Mouse (Mus musculus) left cerebral cortex, postnatal 14 days (tissue): ENCODE data around the gene Enah. TPM values are rescaled to one million over a fixed set of nuclear protein-coding genes. Genes with fewer than 3 reads are reported as not detected.

ENCODE experiments used
- DNase-seq, 2 experiments: peaks; one replicate each; pipeline ENCODE4 v3.0.0; 2021 to 2022; ENCODE audit warnings: low spot score in 2 of 2, mixed read lengths in 1 of 2
- intact Hi-C: fragments of 180-260 bp; cut with DNase I; formaldehyde crosslinking; loops from one replicate; pipeline ENCODE4 v1.15.1; 2025
- total RNA-seq, 2 experiments: library from RNA; stranded (reverse); gene quantifications; 2 replicates each; pipeline ENCODE4 v1.2.3; 2021

Enah gene
- total RNA-seq, 2 experiments from 2014 or later: 137 to 151 TPM

DNA sequence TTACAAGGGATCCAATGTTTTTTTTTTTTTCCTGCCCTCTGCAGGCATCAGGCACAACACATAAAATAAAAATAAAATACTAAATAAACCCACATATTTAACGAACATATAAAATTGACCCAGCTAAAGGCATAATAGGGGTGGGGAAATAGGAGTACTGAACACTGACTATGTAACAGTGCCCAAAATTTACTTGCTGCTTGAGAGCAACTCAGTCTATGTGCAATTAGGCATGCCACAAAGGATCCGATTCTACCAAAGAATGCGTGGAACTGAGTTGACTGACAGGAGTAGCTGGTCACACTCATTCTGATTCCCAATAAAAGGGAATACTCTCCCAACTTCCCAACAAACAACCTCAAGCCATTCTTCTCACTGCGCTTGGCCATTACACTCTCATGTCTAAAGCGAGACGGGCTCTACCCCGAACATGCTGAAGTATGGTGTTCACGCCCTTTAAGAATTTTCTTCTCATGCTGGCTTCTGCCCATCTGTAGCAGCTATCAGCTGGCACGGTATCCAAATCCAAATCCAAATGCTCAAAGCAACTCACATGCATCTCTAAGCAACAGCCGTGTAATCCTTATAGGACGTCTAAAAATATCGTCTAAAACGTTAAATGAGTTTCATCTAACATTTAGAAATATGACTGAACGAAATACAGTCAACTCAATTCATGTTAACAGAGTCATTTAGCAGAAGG lies 39.6 kb downstream of the Enah start:
- intact Hi-C loops: no loop called here
- DNase-seq: peak; percentile 25 to 75

DNA sequence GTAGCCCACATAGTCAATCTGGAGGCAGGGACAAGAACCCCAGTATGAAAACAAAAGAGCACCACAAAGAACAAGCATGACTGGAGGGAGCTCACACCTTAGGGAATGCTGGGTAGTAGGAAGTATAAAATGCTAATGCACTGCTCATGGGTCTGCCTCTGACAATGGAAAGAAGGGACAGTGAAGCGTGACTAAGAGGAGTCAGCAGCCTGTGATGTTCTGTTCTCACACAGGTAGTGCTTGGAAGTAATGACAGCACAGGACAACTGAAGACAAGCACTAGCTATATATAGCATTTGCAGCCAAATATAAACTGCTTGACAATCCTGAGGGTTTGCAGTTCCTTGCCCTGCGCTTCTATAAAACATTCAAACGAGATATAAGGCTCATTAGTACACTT lies 44.3 kb downstream of the Enah start:
- intact Hi-C loops: no loop called here
- no peak for DNase-seq

DNA sequence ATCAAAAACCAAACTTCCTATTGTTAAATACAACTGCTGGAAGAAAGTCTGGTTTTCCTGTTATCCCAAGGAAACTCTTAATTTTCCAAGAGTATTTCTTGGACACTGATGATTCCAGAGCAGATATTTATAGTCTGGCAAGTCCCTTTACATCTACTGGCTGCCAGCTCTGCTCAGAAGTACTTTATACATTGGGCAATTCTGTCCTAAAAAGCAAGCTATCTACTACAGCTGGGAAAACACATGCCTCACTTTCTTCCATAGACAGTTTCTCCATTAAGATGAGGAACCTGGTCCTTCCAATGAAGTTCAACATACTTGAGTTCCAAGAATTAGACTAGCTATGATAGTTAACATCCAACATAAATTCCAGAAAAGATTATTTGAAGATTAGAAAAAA lies 44.9 kb downstream of the Enah start:
- intact Hi-C loops: no loop called here

DNA sequence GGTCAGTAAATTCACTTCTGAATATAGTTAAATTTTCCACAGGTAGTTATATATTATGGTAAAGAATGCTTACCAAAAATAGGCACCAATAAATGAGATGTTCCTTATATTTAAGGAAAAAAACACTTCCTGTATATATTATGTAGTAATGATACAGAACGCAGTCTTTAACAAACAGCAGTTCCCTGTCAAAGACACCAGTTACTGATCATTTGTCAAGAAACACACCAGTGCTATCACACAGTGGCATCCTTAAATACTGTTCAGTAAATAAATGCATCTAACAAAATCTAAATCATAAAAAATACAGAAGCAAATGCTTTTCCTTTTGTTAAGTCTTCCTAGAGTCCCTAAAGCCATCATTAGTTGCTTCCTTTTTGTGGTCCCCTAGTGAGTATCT lies 54.5 kb downstream of the Enah start:
- DNase-seq: no peak
- intact Hi-C loops: no loop called here

More for the DNA sequence above, 44.9 kb downstream of the Enah start:
- no peak for DNase-seq

- intact Hi-C loops: no loop called here
- DNase-seq: no peak
Measured at GRCm38 (mm10) chr1:181963827-181964226, 56.0 kb downstream of the Enah start.

GRCm38 (mm10) chr1:181963351-181963750 lies 56.4 kb downstream of the Enah start:
- intact Hi-C loops: no loop called here

DNA sequence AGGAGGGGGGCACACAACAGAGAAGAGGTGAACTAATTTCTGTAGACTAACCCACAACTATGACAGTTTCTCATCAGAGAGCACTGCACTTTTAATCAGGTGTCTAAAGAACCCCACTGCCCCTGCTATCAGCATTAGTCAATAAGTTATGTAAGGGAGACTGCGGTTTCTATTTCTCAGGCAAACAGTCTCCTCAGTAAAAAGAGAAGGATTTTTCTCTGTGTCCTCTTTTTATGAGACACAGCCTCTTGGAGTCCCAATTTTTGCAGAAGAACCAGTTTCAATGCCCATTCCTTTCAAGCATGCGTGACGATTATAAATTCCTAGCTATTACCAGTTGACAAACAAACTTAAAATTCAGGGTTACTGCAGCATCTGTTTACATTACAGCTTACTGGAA lies 59.4 kb downstream of the Enah start:
- DNase-seq: no peak
- intact Hi-C loops: no loop called here

More at GRCm38 (mm10) chr1:181963351-181963750, 56.4 kb downstream of the Enah start:
- DNase-seq: no peak

GRCm38 (mm10) chr1:181958392-181958791 lies 61.4 kb downstream of the Enah start:
- intact Hi-C loops: no loop called here
- no peak for DNase-seq

GRCm38 (mm10) chr1:181957736-181958135 lies 62.1 kb downstream of the Enah start:
- intact Hi-C loops: no loop called here
- no peak for DNase-seq

GRCm38 (mm10) chr1:181953547-181953946 lies 66.2 kb downstream of the Enah start:
- DNase-seq: no peak
- intact Hi-C loops: no loop called here

DNA sequence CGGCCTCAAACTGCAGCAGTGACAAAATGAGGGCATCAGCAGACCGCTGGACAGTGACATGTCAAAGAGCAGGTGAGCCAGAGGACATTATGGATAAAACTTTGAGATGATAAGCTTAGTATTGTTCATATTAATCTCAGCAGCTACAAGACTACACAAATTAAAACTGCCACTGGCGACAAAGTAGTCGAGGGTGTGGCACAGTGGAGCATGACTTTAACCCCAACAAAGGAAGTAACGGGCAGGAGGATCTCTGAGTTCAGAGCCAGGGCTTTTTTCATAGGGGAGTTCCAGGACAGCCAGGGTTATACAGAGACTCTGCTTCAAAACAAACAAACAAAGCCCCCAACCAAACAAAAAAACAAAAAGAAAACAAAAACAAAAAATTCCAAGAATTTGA lies 68.5 kb downstream of the Enah start:
- no peak for DNase-seq

DNA sequence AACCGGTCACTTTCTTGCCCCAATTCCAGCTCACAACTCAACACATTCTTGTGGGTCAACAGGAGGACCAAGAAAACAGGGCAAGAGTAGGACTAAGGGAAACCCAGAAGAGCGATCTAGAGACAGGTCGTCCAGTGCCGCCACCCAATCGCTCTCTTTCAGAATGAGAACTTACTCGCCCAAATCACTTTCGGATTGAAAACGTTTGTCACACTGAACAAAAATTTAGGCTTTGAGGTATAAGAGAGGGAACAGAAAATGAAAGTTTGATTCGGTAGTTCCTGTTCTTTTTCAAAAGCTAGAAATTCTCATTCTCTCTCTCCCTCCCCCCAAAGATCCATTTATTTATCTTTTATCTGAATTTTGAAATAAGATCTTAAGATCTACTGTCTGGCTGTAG lies 69.1 kb downstream of the Enah start:
- intact Hi-C loops: no loop called here
- DNase-seq: no peak

More for the DNA sequence above, 68.5 kb downstream of the Enah start:
- intact Hi-C loops: no loop called here

GRCm38 (mm10) chr1:181948191-181948590 lies 71.6 kb downstream of the Enah start:
- intact Hi-C loops: no loop called here
- DNase-seq: no peak

DNA sequence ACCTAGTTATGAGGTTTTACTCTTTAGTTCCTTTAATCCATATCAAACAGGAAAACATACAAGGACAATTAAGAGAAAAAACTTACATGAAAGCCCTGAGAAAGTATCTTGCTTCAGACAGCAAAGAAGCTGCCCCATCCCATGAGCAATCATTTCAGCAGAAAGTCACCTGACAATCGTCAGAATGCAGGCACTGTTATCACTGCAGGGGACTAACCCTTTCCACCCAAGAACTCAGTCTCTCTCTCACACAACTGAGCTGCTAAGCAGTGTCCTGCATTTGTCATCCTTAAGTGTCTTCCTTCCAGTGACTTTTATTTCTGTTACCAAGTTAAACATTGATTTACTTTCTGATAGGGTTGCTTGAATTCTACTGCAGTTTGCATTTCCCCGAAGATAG lies 82.7 kb downstream of the Enah start:
- DNase-seq: no peak
- intact Hi-C loops: no loop called here

- DNase-seq: no peak
Measured at GRCm38 (mm10) chr1:181928388-181928787, 91.4 kb downstream of the Enah start.

GRCm38 (mm10) chr1:181923384-181923783 lies 96.4 kb downstream of the Enah start:
- intact Hi-C loops: loop anchor here (5.0 kb wide), 1 partner anchor 94 kb away; the partner anchor contains the start of gene Enah
- DNase-seq: peak; percentile 59 to 79

More at GRCm38 (mm10) chr1:181928388-181928787, 91.4 kb downstream of the Enah start:
- intact Hi-C loops: no loop called here

- no peak for DNase-seq
- intact Hi-C loops: loop anchor here (5.0 kb wide), 1 partner anchor 95 kb away; the partner anchor contains the start of gene Enah
Measured at GRCm38 (mm10) chr1:181921580-181922494, 98.0 kb downstream of the Enah start.

DNA sequence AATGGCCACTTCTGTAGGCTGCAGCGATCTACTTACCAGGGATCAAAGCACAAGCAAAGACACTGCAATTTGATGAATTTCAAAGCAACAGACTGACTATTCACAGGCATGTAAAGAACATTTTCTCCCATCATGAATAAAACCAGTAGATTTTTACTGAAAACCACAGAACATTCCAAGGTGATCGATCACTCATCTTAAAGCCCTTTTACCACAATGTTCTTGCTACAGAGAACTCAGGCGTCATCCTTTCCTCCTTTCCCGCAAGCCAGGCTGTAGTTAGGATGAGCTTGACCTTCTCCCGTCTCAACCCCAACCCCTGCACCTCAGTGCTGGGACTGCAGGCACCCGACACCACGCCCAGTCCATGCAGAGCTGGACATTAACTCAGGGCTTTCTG lies 107.9 kb downstream of the Enah start:
- DNase-seq: no peak
- intact Hi-C loops: no loop called here

GRCm38 (mm10) chr1:181901706-181902373 lies 118.0 kb downstream of the Enah start:
- DNase-seq: no peak
- intact Hi-C loops: no loop called here

- intact Hi-C loops: no loop called here
- no peak for DNase-seq
Measured at GRCm38 (mm10) chr1:181900846-181901245, 118.9 kb downstream of the Enah start.
